Mouse (Mus musculus): ENCODE measurements around the gene Ogdh.
"Not testable (repeated sequence)": the region's sequence is repeated elsewhere in the genome, so short reads cannot be mapped to it uniquely, and the experiment has no call there.

Gene Ogdh

DNA sequence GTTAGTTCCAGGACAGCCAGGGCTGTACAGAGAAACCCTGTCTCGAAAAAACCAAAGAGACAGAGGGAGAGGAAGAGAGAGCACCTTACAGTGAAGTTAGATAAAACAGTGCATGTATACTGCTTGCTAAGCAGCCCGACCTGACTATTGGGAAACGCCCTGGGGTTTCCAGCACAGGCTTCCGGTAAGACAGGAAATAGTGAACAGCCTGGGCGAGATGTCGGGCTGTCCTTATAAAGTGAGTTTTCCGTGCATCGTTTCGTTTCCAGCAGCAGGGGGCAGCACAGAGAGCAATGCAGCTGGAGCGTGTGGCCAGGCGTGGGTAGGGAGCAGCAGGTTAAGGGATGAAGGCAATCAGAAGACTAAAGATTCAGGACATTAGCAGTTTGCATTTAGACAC is 74.5 kb downstream of the Ogdh start:
- DNase-seq (ENCODE audit: extremely low read depth, low read depth, low spot score), result no peak

DNA sequence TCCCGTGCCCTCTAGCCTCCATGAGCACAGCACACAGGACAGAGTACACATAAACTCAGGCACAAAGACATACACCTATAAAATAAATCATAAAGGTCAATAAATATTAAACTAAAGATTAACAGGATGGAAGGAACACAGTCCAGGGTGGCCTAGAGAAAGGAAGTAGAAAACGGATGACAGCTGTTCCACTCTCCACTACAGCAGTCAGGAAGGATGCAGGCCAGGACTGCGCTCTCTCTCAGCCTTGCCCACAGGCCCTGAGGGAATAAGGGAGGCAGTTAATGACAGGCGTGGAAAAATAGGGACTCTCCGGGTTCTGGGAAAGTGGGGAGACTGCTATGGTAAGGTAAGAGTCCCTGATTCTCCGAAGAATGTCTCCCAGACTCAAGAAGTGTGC is 75.0 kb downstream of the Ogdh start:
- DNase-seq (ENCODE audit: extremely low read depth, low read depth, low spot score), result no peak

DNA sequence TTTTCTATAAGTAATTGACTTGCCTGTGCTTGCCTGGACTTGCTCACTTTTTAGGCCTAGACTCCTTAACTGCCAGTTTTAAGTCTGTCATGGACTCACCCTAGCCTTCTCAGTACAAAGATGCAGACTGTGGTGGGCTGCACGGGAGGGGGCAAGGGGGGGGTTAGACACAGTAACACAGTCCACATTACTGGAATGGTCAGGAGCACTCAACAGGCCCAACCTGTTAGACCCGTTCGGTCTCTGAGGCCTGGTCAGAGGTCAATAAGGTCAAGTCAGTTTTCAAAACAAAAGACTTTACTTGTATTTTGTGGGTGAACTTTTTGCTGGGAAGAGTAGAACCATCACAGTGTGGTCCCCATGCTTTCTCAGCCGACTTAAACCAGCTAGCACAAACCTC is 75.7 kb downstream of the Ogdh start:
- no peak for DNase-seq (ENCODE audit: extremely low read depth, low read depth, low spot score)

DNA sequence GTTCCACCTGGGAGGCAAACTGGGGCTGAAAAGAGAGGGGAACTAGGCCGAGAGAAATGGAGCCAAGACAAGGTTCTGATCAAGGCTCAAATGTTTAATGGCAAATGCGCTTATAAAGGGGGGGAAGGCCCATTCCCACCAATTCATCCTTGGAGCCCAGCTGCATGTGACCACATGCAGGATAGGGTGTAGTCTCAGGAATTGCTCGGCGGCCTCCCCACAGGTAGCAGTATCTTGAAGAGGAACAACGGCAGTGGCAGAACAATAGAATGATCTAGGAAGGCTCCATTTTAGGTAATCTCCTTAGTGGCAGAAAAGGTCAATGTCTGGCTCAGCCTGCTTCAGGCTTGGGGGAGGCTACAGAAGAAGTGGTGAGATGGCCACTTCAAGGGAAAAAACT is 76.6 kb downstream of the Ogdh start:
- not testable (repeated sequence) for DNase-seq (ENCODE audit: extremely low read depth, low read depth, low spot score)

DNA sequence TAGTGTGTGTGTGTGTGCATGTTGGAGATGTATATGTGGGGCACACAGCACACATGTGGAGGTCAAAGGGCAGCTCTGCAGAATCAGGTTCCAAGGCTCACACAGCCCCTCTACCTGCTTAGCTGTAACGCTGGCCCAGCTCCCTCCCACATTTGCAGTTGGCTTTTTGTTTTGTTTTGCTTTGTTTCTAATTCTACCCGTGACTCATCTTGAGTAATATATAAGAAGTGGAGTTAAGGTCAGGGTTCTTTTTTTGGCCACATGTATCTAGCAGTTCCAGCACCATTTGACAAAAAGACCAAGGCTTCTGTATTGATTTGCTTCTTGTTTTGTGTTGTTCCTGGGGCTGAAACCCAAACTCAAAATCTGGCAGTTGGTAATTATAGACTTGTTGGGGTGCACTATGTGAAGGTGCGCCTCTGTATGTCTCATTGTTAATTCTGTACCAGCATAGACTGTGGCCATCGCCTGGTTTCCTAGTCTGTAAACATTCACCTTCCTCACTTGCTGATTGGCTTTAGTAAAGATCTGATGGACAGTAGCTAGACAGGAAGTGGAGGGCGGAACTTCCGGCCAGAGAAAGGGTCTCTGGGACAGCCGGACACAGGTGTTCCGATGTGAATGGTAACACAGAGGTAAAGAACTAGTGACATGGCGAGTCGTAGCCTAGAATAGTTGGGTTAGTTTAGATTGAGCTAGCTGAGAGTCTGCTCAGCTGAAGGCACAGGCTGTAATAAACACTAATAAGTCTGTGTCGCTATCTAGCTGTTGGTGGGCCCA is 80.1 kb downstream of the Ogdh start:
- DNase-seq (ENCODE audit: extremely low read depth, low read depth, low spot score), result no peak

DNA sequence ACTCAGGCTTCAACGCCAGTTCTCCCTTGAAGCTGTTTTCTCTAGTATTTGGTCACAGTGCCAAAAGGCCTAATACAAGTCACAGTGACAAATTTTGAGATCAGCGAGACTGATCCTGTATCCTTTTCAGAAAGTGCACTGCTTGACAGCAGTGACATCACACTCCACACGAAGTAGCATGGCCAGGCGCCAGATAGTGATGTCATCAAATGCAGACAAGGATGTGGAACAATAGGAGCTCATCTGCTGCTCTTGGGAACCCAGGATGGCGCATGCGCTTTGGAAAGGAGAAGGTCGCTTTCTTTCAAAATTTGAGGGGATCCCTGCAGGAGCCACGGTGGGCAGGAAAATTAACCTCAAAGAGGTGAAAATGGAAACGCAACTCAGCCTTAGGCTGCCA is 81.4 kb downstream of the Ogdh start:
- DNase-seq (ENCODE audit: extremely low read depth, low read depth, low spot score), result no peak

DNA sequence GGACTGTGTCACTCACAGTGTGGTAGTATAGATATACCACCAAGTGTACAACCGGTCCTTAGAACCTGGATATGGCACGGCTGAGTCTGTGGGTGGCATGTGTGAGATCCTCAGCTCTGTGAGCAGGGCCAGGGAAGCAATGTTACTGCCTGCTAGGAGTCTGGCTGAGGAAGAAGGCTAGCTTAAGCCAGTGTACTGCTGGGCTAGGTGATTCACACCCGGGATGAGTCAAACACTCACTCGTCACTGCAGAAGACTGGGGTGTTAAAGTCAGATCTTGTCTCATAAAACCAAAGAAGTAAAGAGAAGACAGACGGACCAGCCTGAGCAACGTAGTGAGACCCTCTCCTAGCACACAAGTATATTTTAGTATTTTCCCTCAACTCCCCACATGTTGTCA is 89.5 kb downstream of the Ogdh start:
- no peak for DNase-seq (ENCODE audit: extremely low read depth, low read depth, low spot score)

DNA sequence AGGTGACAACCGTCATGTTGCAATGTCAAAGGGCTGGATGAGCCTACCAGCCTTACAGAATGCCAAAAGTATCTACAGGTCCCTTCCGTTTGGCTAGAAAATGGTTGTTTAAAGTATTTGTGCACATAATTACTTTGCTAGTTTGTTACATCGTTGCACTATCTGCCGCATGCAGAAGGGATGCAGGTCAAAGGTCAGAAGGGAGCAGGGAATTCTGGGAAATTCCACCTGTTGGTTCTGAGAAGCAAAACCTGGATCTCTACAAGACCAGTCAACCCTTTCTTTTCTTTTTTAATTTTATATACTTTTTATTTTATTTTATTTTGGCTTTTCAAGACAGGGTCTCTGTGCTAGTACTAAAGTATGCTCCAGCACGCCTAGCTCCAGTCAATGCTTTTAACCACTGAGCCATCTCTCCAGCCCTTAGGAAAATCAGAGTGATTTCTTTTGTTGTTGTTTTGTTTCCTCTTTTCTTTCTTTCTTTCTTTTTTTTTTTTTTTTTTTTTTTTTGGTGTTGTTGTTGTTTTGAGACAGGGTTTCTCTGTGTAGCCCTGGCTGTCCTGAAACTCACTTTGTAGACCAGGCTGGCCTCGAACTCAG is 96.8 kb downstream of the Ogdh start:
- DNase-seq (ENCODE audit: extremely low read depth, low read depth, low spot score), result no peak

DNA sequence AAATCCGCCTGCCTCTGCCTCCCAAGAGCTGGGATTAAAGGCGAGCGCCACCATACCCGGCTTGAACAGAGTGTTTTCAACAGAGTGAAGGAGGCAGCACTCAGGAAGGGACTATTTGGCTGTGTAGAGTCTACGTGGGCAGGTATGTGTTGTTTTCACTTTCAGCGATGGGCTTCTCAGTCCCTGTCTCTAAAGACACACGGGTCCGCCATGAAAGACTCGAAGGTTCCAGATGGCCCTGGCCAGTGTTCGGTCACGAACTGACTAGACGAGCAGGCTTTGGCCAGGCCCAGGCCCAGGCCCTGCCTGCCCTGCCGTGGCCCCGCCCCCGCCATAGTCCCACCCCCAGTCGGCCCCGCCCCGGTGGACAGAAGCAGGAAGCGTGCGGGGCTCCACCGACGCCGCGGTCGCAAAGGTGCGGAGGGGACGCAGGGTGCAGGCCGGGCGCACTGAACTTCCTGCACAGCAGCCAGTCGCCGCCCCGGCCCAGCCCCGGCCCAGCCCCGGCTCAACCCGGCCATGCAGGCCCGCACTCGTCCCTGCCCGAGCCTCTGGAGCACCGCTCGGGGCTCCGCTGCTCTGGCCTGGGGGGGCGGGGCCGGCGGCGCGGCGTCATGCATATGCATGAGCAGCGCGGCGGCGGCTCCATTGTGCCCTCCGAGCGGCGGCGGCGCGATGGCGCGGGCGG is 97.4 kb downstream of the Ogdh start, which contains the start of gene Zmiz2:
Gene Zmiz2 (plus strand): TSS at position 349 of the 688 bp plus-strand sequence.
- no peak for DNase-seq (ENCODE audit: extremely low read depth, low read depth, low spot score)

DNA sequence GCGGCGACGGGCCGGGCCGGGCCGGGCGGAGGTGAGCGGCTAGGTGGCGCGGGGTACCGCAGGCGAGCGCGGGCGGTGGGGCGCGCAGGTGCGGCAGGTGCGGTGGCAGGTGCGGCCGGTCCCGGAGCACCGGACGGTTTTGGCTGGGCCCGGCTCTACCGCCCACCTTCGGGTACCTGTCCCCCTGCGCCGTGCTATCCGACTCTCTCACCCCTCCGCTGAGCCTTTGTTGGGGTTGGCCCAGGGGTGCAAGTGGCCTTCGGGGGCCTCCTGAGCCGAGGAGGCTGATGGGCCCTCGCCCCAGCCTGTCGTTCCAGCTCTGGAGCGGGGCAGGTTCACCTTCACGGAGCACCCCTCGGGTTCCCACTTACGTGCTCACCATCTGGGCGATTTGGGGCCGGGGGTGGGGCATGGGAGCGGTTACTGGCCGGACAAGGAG is 98.1 kb downstream of the Ogdh start:
- no peak for DNase-seq (ENCODE audit: extremely low read depth, low read depth, low spot score)

DNA sequence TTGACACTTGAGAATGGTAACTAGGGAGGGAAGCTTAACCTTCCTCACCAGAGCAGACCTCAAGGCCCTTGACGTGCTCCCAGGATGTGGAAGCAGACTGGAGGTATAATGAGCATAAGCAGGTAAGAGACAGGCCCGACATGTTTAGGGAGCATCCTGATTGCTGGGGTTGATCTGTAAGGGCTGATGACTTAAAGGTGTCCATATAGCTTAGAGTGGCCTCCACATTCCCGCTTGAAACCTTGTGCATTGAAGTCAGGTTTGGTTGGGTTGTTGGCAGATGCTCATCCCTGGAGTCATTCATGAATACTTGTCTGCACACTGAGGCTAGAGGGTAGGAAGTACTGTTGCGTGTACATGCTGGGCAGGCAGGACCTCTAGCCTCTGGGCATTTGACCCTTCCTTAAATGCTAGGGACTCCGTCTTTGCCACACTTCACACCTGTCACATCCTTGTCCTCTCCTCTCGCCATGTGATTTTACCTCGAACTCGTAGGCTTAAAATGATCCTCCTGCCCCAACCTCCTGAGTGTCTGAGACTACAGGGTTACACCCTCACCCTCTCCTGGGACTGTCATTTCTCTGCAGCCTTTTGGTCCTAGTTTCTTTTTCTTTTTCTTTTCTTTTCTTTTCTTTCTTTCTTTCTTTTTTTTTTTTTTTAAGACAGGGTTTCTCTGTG is 99.1 kb downstream of the Ogdh start:
- DNase-seq (ENCODE audit: extremely low read depth, low read depth, low spot score), result no peak

DNA sequence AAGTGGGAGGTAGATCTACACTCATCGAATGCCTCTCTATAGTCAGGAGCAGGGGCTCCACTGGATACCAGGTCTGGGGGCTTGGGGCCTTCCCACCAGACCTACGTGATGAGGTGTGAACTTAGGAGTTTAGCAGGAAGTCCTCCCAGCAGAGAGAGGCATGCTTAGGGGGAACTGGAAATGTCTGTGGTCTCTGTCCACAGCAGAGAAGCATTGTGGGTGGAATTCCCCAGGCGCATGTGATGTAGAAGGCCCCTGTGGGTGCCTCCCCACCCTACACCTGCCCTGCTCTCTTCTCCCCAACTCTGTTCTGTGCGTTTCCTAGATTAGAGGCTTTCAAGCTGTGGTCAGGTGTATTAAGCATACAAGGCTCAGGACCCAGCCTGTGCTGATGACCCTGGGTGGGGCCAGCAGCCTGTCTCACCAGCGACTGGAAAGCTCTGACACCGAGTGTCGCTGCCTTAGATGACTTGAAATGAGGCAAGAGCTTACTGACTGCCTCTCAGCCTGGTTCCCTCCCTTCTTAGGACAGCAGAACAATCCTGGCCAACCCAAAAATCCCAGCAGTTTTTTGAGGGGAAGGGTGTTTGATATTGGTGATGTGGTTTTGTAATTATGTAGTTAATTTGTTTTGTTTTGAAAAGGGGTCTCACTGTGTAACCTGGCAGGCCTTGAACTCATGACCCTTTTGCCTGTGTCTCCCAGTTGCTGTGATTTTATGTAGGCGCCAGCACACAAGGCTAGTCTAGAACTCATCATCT is 100.3 kb downstream of the Ogdh start:
- DNase-seq (ENCODE audit: extremely low read depth, low read depth, low spot score), result no peak

DNA sequence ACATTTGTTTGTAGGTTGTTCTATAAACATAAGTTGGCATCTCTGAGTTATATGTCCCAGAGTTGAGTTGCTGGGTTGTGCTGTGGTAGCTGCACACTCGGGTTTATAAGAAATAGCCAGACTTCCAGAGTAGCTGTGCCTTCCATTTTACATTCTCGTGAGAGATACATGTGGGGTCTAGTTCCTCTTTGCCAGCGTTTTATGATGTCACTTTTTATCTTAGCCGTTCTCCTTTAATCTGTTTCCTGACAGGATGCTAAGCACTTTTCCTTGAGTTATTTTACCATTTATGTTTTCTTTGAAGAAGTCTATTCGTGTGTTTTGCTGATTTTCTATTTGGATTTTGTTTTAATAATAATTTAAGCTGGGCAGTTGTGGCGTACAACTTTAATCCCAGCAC is 101.4 kb downstream of the Ogdh start:
- DNase-seq (ENCODE audit: extremely low read depth, low read depth, low spot score), result no peak

DNA sequence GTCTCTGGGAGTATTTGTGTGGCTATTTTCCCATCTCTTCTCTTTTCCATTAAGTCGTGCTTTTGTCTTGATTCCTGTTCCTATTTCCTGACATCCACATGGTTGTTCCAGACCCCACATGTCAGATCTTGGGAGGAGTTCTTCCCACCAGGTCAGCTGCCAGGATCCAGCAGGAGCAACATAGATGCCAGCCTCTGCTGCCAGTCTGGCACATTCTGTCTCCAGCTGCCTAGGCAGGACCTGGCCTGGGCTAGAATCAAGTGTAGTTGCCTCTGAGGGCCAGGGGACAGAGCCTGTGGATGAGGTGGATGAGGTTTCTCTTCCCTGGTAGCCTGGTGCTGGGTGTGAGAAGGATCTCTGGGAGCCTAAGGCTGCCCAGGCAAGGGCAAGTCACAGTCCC is 102.4 kb downstream of the Ogdh start:
- DNase-seq (ENCODE audit: extremely low read depth, low read depth, low spot score), result no peak

DNA sequence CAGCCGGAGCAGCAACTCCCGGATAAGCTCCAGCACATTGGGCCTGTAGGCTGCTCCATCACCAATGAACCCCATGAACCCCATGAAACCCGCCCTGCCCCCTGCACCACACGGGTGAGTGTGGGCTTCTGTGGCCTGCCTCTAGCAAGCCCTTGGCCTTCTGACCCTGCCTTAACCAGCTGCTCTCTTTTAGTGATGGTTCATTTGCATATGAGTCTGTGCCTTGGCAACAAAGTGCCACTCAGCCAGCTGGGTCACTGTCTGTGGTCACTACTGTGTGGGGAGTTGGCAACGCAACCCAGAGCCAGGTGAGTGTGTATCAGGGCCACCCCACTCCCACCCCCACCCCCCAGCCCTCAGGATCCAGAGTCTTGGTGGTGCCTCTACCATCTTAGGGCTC is 104.1 kb downstream of the Ogdh start:
- DNase-seq (ENCODE audit: extremely low read depth, low read depth, low spot score), result no peak

DNA sequence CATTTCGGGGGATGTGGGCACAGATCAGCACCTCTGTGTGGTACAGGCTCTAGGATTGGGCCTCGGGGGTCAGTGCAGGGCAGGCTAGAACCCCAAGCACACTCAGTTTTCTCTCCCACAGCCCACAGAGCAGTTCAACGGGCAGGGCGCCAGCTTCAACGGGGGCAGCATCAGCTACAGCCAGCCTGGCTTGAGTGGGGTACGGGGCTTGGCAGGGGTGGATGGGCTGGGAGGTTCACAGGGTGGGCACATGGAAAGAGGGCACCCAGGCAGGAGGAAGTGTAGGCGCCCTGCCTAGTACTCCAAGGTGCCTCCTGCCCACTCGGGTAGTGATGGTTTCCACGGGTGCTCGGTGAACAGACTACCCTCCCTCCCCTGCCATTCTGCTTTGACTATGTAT is 106.7 kb downstream of the Ogdh start:
- no peak for DNase-seq (ENCODE audit: extremely low read depth, low read depth, low spot score)

DNA sequence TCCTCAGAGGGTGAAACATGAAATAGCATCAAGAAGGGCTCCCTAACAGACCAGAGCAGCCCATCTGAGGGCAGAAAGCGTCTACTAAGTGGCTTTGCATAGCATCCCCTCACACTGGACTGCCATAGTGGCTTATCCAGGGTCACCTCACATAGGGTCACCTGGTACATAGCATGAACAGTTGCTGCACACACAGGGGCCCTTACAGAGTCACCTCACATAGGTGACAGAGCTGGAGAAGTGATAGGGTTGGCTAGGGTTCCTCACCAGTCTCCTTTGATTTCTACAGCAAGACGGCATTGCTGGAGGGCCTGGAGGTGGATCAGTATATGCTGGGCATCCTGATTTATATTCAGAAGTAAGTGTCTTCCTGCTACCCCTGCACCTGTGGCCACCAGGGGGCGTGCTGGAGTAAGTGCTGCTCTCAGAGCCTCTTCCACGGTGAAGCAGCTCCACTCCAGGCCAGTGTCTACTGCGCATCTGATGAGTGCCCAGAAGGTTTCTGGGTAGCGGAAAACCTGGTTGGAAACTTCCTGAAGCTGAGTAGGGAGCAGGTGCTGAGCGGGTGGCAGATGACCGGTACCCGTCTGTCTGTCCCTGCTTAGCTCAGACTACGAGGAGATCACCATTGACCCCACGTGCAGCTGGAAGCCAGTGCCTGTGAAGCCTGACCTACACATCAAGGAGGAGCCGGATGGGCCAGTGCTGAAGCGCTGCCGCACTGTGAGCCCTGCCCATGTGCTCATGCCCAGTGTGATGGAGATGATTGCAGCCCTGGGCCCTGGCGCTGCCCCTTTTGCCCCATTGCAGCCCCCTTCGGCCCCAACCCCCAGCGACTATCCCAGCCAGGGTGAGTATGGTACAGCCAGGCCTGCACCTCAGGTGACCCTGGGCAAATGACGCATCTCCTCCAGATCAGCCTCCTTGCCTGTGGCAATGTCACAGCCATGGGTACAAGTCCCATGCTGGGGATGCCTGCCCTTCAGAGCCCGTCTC is 111.4 kb downstream of the Ogdh start:
- DNase-seq (ENCODE audit: extremely low read depth, low read depth, low spot score), result no peak

DNA sequence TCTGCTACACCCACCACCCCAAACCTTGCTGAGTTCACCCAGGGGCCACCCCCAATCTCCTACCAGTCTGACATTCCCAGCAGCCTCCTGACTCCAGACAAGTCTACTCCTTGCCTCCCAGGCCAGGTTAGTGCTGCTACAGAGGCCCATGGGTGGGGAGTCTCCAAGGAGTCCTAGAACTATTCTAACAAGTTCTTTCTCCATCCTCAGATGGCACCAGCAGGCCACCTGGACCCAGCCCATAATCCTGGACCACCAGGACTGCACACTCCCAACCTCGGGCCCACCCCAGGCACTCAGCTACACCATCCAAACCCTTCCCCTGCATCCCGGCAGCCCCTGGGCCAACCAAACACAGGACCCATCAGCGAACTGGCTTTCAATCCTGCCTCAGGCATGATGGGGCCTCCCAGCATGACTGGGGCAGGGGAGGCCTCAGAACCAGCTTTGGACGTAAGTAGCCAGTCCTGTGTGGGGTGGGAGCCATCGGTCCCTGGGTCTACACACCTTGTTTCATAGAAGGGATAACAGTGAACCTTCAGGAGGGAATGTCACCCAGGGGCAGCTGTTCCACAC is 112.5 kb downstream of the Ogdh start:
- DNase-seq (ENCODE audit: extremely low read depth, low read depth, low spot score), result no peak
